Comparison of ENCODE assay signal across 8 mouse cellular contexts in the genomic region with DNA sequence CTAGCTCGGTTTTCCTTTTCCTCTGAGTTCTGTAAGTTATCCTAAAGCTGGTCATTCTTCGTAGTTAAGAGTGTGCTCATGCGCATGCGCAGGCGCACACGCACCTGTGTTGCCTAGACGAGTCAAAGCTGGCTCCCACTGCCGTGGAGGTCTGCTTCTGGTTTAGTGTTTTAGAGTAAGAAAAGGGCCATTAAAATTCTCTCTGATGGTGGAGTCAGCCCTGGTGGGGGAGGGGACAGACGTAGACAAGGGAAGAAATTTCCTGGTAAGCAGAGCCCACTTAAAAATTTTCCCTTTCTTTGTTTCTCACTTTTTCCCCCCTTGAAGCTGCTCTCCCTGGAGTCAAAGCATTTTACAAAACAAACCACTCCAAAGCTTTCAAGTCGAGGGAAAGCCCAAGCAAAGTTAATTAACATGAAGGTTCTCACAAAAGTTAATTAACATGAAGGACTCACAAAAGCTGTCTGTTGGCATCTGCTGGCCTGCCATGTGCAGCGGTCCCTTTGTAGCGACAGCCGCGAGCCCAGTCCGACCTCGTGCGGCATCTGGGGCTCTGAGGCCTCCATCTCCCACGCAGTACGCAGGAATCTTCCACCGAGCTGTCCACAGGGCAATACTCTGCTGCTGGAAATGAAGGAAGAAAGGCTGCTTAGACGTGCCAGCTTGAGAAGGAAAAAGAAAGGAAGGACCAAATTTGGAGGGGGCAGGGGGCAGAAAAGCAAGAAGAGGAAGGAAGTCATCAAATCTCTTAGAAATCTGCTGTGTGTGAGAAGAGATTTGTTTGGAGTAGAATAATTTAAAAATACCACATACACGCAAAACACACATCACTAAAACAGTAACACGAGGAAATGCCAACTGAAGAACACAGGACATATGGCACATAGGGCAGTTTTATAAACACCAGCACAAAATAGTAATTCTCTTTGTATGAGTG. TPM values are rescaled to one million over a fixed set of nuclear protein-coding genes. Genes with fewer than 3 reads are reported as not detected.
DNase-seq lines count a peak whose midpoint lies in the region; ATAC-seq lines count a peak whose summit lies in the region.

A gene (minus strand): TSS at position 633 of the 937 bp plus-strand sequence.

- no peaks in the 10 kb centered on the region for H3K27me3 ChIP-seq in limb, embryonic 10.5 days (ENCODE audit: low read depth, poor library complexity, severe bottlenecking)

- peaks cover 17% of the 10 kb centered on the region for H3K4me1 ChIP-seq in limb, embryonic 10.5 days

- H3K9me3 ChIP-seq in limb, embryonic 10.5 days (replicated peaks), result no peaks in the 10 kb centered on the region

- 24% methylated on average over 23 of the region's 23 CpGs for WGBS in limb, embryonic 10.5 days

- H3K27ac ChIP-seq in limb, embryonic 10.5 days, result peak within 1 kb of the TSS; percentile 94

- no peaks in the 10 kb centered on the region for H3K36me3 ChIP-seq in limb, embryonic 10.5 days

- ATAC-seq in hematopoietic stem cell, adult 5-6 weeks (replicated peaks in 1 of 2; ENCODE audit: insufficient read depth in 1 of 2, low FRiP score in 2 of 2, low TSS enrichment in 1 of 2, low read depth in 1 of 2, poor library complexity in 2 of 2, severe bottlenecking in 2 of 2), result peak; percentile 62 to 74

- peak within 1 kb of the TSS; percentile 31 for H3K4me3 ChIP-seq in limb, embryonic 10.5 days

- no peak for DNase-seq in adrenal gland, adult 8-10 months
- no peak for DNase-seq in adrenal gland, postnatal 10 days
- DNase-seq in right cerebral cortex, postnatal 14 days, result peak; percentile 13
- DNase-seq in right cerebral cortex, adult 2 months (ENCODE audit: low spot score in 2 of 2), result no peak
- peak; percentile 79 for DNase-seq in limb, embryonic 10.5 days (ENCODE audit: low spot score)
- peak; percentile 72 for DNase-seq in retina, embryonic 14.5 days (ENCODE audit: low spot score)
- DNase-seq in layer of hippocampus, adult 8-10 months (ENCODE audit: low spot score in 2 of 2), result no peak

RNA-seq across cellular contexts. Expression of the gene that starts here (rescaled TPM):
- total RNA-seq in adrenal gland, adult 8-10 months (2022), result 10 to 100 TPM; 11.8 to 15.2 (median 13.1) TPM
- 10 to 100 TPM in 1 of 2 experiments, 1 to 10 TPM in 1; 7.6 to 13.0 TPM for total RNA-seq in adrenal gland, postnatal 10 days (2021)
- total RNA-seq in hematopoietic stem cell, adult 5-6 weeks (2017), result 12.9 and 21.0 TPM in 2 replicates
- 27.0 and 29.2 TPM in 2 replicates for polyA plus RNA-seq in limb, embryonic 10.5 days (2016; fragmentation: Nextera tagmentation; extraction: Ambion mirVana)
- total RNA-seq in layer of hippocampus, adult 8-10 months (2022), result 10 to 100 TPM in 1 of 4 experiments, 1 to 10 TPM in 3; 6.8 to 10.5 (median 8.4) TPM

Comparison
In these comparisons a context has a peak if more than half of its experiments do, and no peak if none do; other contexts are left out.
1. DNase-seq: peak in right cerebral cortex, postnatal 14 days (single experiment), limb, embryonic 10.5 days (single experiment) and retina, embryonic 14.5 days (single experiment); none in adrenal gland, adult 8-10 months (single experiment), adrenal gland, postnatal 10 days (single experiment), right cerebral cortex, adult 2 months (0 of 2) and layer of hippocampus, adult 8-10 months (0 of 2).